Mouse (Mus musculus) lung, postnatal 0 days (tissue): Measurements from ENCODE around the gene Rc3h1.

ENCODE experiments used
- CTCF ChIP-seq: IDR thresholded peaks from 2 replicates; pipeline ENCODE4 v1.5.1; 2016; ENCODE audit warnings: antibody characterized with exemption, mild to moderate bottlenecking
- EP300 ChIP-seq: IDR thresholded peaks from 2 replicates; pipeline ENCODE4 v1.6.1; 2016; ENCODE audit warnings: antibody characterized with exemption, mild to moderate bottlenecking, control low read depth

GRCm38 (mm10) chr1:160993851-160994250 is 87.6 kb downstream of the Rc3h1 start:
- TF ChIP-seq CTCF (no peak), EP300 (no peak)
